Mouse (Mus musculus): ENCODE measurements around the gene Rnf150. TPM values are rescaled to one million over a fixed set of nuclear protein-coding genes. Genes with fewer than 3 reads are reported as not detected.
"Not testable (repeated sequence)": the region's sequence is repeated elsewhere in the genome, so short reads cannot be mapped to it uniquely, and the experiment has no call there.

Gene Rnf150
- polyA plus RNA-seq, 1 experiment = 1.7 TPM

DNA sequence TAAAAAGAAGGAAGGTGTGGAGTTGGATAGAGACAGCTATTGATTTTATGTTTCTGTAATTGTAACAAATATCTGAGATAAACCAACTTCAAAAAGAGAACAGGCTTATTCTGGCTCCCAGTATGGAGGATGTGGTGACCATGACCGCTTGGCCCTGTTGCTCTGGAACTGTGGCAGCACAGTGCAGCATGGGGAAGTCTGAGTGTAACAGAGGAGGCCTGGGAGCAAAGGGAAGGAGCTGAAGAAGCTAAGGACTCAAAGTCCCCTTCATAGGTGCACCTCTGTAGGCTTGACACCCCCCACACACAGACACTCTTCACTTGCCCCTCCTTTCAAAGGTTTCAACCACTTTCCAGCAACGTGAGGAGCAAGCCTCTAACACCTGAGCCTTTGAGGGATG lies 214.2 kb downstream of the Rnf150 start:
- Histone ChIP-seq H3K36me3 (ENCODE audit: control insufficient read depth, insufficient read depth, low read length) (no peaks in the 10 kb centered on the region), H3K4me3 (ENCODE audit: extremely low read depth, insufficient read depth, insufficient read length) (no peak overlapping the region), H3K27ac (ENCODE audit: insufficient read depth, low read length) (no peak overlapping the region), H3K4me1 (ENCODE audit: control insufficient read depth, insufficient read depth, insufficient read length) (no peaks in the 10 kb centered on the region), H3K27me3 (ENCODE audit: control insufficient read depth, insufficient read depth, low read length) (no peaks in the 10 kb centered on the region)
- WGBS = 41% methylated on average over 2 of the region's 2 CpGs
- no peak for DNase-seq (ENCODE audit: low read depth in 1 of 2, low spot score in 2 of 2)
- TF ChIP-seq POLR2A (IDR thresholded peaks at IDR 0.05; ENCODE audit: low read depth, low read length) (no peak), CTCF (IDR thresholded peaks at IDR 0.05; ENCODE audit: extremely low read depth, insufficient read depth, insufficient read length, insufficient replicate concordance) (no peak)

- Histone ChIP-seq H3K36me3 (ENCODE audit: control insufficient read depth, insufficient read depth, low read length) (no peaks in the 10 kb centered on the region), H3K27me3 (ENCODE audit: control insufficient read depth, insufficient read depth, low read length) (no peaks in the 10 kb centered on the region), H3K4me3 (ENCODE audit: extremely low read depth, insufficient read depth, insufficient read length) (no peak overlapping the region), H3K27ac (ENCODE audit: insufficient read depth, low read length) (no peak overlapping the region), H3K4me1 (ENCODE audit: control insufficient read depth, insufficient read depth, insufficient read length) (no peaks in the 10 kb centered on the region)
- DNase-seq (ENCODE audit: low read depth in 1 of 2, low spot score in 2 of 2) = no peak
- TF ChIP-seq POLR2A (IDR thresholded peaks at IDR 0.05; ENCODE audit: low read depth, low read length) = no peak
- no peak for TF ChIP-seq CTCF (IDR thresholded peaks at IDR 0.05; ENCODE audit: extremely low read depth, insufficient read depth, insufficient read length, insufficient replicate concordance)
- 89% methylated on average over 12 of the region's 12 CpGs for WGBS
Observed at GRCm38 (mm10) chr8:83078701-83079533, 215.8 kb downstream of the Rnf150 start.

DNA sequence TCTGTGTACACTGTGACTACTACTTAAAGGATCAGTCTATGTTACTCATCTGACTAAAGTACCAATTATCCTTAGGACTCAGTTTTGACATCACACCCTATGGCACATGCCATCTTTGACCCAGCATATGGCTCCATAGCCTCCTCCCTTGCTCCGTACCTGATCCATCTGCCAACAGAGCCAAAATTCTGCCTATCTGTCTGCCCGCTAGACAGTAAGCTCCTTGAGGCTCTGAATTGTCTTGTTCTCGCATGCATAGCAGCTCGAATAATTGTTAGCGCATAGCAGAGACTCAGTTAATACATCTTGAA lies 216.3 kb downstream of the Rnf150 start:
- H3K4me3 ChIP-seq (ENCODE audit: extremely low read depth, insufficient read depth, insufficient read length) = no peak overlapping the region
- TF ChIP-seq CTCF (IDR thresholded peaks at IDR 0.05; ENCODE audit: extremely low read depth, insufficient read depth, insufficient read length, insufficient replicate concordance) = no peak
- no peak overlapping the region for H3K27ac ChIP-seq (ENCODE audit: insufficient read depth, low read length)
- no peaks in the 10 kb centered on the region for H3K36me3 ChIP-seq (ENCODE audit: control insufficient read depth, insufficient read depth, low read length)
- no peaks in the 10 kb centered on the region for H3K27me3 ChIP-seq (ENCODE audit: control insufficient read depth, insufficient read depth, low read length)
- WGBS = 96% methylated on average over 5 of the region's 5 CpGs
- DNase-seq (ENCODE audit: low read depth in 1 of 2, low spot score in 2 of 2) = no peak
- H3K4me1 ChIP-seq (ENCODE audit: control insufficient read depth, insufficient read depth, insufficient read length) = no peaks in the 10 kb centered on the region

DNA sequence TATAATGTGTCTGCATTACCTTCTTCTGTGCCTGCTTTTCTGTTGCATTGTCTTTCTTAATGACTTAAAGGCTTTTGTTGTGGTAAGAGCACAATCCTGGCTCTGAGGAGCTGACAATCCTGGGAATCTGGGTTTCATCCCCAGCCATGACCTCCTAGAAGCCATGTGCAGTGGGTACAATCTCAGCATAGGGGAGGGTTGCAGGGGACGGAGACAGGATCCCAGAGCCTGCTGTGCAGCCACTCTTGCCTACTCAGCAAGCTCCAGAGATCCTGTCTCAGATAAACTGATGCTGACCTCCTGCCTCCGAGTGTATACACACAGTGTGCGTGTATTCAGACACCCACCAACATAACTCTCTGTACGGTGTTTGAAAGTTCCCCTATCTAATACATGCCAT lies 218.1 kb downstream of the Rnf150 start:
- no peak for TF ChIP-seq POLR2A (IDR thresholded peaks at IDR 0.05; ENCODE audit: low read depth, low read length)
- TF ChIP-seq CTCF (IDR thresholded peaks at IDR 0.05; ENCODE audit: extremely low read depth, insufficient read depth, insufficient read length, insufficient replicate concordance) = no peak
- Histone ChIP-seq H3K27me3 (ENCODE audit: control insufficient read depth, insufficient read depth, low read length) (no peaks in the 10 kb centered on the region), H3K4me1 (ENCODE audit: control insufficient read depth, insufficient read depth, insufficient read length) (no peaks in the 10 kb centered on the region), H3K36me3 (ENCODE audit: control insufficient read depth, insufficient read depth, low read length) (no peaks in the 10 kb centered on the region), H3K4me3 (ENCODE audit: extremely low read depth, insufficient read depth, insufficient read length) (no peak overlapping the region), H3K27ac (ENCODE audit: insufficient read depth, low read length) (no peak overlapping the region)
- 45% methylated on average over 4 of the region's 4 CpGs for WGBS
- no peak for DNase-seq (ENCODE audit: low read depth in 1 of 2, low spot score in 2 of 2)

GRCm38 (mm10) chr8:83081806-83082205 lies 218.7 kb downstream of the Rnf150 start:
- not testable (repeated sequence) for H3K4me3 ChIP-seq (ENCODE audit: extremely low read depth, insufficient read depth, insufficient read length)
- WGBS = 81% methylated on average over 8 of the region's 8 CpGs

DNA sequence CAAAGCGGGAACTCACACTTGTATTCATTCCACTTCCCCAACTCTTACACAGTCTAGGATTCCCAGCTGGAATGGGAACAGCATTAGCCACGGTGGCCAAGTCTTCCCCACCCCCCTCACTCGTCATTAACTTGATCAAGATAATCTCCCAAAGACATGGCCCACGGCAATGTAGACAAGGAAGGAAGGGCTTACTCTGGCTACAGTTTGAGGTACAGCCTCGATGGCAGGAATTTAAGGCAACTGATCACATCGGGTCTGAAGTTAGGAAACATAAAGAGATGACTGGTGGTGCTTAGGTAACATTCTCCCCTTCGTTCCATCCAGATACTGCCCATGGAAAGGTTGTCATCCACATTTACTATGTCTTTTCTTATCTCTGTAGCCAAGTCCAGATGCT lies 219.1 kb downstream of the Rnf150 start:
- 83% methylated on average over 7 of the region's 7 CpGs for WGBS
- no peak overlapping the region for H3K4me3 ChIP-seq (ENCODE audit: extremely low read depth, insufficient read depth, insufficient read length)
- H3K4me1 ChIP-seq (ENCODE audit: control insufficient read depth, insufficient read depth, insufficient read length) = peaks cover 3% of the 10 kb centered on the region; the same call in 1 of the 2 replicates
- H3K36me3 ChIP-seq (ENCODE audit: control insufficient read depth, insufficient read depth, low read length) = no peaks in the 10 kb centered on the region
- H3K27me3 ChIP-seq (ENCODE audit: control insufficient read depth, insufficient read depth, low read length) = no peaks in the 10 kb centered on the region
- no peak overlapping the region for H3K27ac ChIP-seq (ENCODE audit: insufficient read depth, low read length)
- DNase-seq (ENCODE audit: low read depth in 1 of 2, low spot score in 2 of 2) = no peak
- TF ChIP-seq POLR2A (IDR thresholded peaks at IDR 0.05; ENCODE audit: low read depth, low read length) (no peak), CTCF (IDR thresholded peaks at IDR 0.05; ENCODE audit: extremely low read depth, insufficient read depth, insufficient read length, insufficient replicate concordance) (no peak)

More at GRCm38 (mm10) chr8:83081806-83082205, 218.7 kb downstream of the Rnf150 start:
- not testable (repeated sequence) for H3K36me3 ChIP-seq (ENCODE audit: control insufficient read depth, insufficient read depth, low read length); H3K27me3 ChIP-seq (ENCODE audit: control insufficient read depth, insufficient read depth, low read length); DNase-seq (ENCODE audit: low read depth in 1 of 2, low spot score in 2 of 2); H3K4me1 ChIP-seq (ENCODE audit: control insufficient read depth, insufficient read depth, insufficient read length); H3K27ac ChIP-seq (ENCODE audit: insufficient read depth, low read length)

GRCm38 (mm10) chr8:83083452-83083851 lies 220.3 kb downstream of the Rnf150 start:
- no peaks in the 10 kb centered on the region for H3K36me3 ChIP-seq (ENCODE audit: control insufficient read depth, insufficient read depth, low read length)
- WGBS = 89% methylated on average over 6 of the region's 6 CpGs
- TF ChIP-seq POLR2A (IDR thresholded peaks at IDR 0.05; ENCODE audit: low read depth, low read length) (no peak), CTCF (IDR thresholded peaks at IDR 0.05; ENCODE audit: extremely low read depth, insufficient read depth, insufficient read length, insufficient replicate concordance) (no peak)

More at GRCm38 (mm10) chr8:83083452-83083851, 220.3 kb downstream of the Rnf150 start:
- Histone ChIP-seq H3K4me1 (ENCODE audit: control insufficient read depth, insufficient read depth, insufficient read length) (peaks cover 3% of the 10 kb centered on the region; the same call in 1 of the 2 replicates), H3K27me3 (ENCODE audit: control insufficient read depth, insufficient read depth, low read length) (no peaks in the 10 kb centered on the region), H3K27ac (ENCODE audit: insufficient read depth, low read length) (no peak overlapping the region), H3K4me3 (ENCODE audit: extremely low read depth, insufficient read depth, insufficient read length) (no peak overlapping the region)
- no peak for DNase-seq (ENCODE audit: low read depth in 1 of 2, low spot score in 2 of 2)

Measured in spleen, adult 2 months (tissue).